Mouse (Mus musculus): Measurements from ENCODE around the gene Alad. TPM values are rescaled to one million over a fixed set of nuclear protein-coding genes. Genes with fewer than 3 reads are reported as not detected.

Gene Alad
- polyA plus RNA-seq, 1 experiment from 2014 or later: 633 TPM

Other genes with a start within 250 kb of the Alad start
- 18.6 and 21.1 TPM in 2 replicates for gene Fkbp15, start 159.4 kb downstream of the Alad start, polyA plus RNA-seq (2016; fragmentation: Nextera tagmentation; extraction: Ambion mirVana)
- 45.8 and 45.9 TPM in 2 replicates for gene Slc31a1, start 159.2 kb downstream of the Alad start, polyA plus RNA-seq (2016; fragmentation: Nextera tagmentation; extraction: Ambion mirVana)
- gene Cdc26, start 111.3 kb downstream of the Alad start, polyA plus RNA-seq (2016; fragmentation: Nextera tagmentation; extraction: Ambion mirVana): 94.4 and 95.5 TPM in 2 replicates
- 18.5 and 18.8 TPM in 2 replicates for gene Prpf4, start 111.1 kb downstream of the Alad start, polyA plus RNA-seq (2016; fragmentation: Nextera tagmentation; extraction: Ambion mirVana)
- not detected in 2 replicates for gene Rnf183, start 84.7 kb downstream of the Alad start, polyA plus RNA-seq (2016; fragmentation: Nextera tagmentation; extraction: Ambion mirVana)
- gene Wdr31, start 49.0 kb downstream of the Alad start, polyA plus RNA-seq (2016; fragmentation: Nextera tagmentation; extraction: Ambion mirVana): 2.4 and 2.6 TPM in 2 replicates
- gene Bspry, start 39.9 kb downstream of the Alad start, polyA plus RNA-seq (2016; fragmentation: Nextera tagmentation; extraction: Ambion mirVana): 0.24 and 0.27 TPM in 2 replicates
- gene Hdhd3, start 16.5 kb downstream of the Alad start, polyA plus RNA-seq (2016; fragmentation: Nextera tagmentation; extraction: Ambion mirVana): 4.3 and 4.6 TPM in 2 replicates
- gene Pole3, start 5.2 kb upstream of the Alad start, polyA plus RNA-seq (2016; fragmentation: Nextera tagmentation; extraction: Ambion mirVana): 80.6 and 84.1 TPM in 2 replicates
- 0.12 and 0.21 TPM in 2 replicates for gene 4933430I17Rik, start 5.5 kb upstream of the Alad start, polyA plus RNA-seq (2016; fragmentation: Nextera tagmentation; extraction: Ambion mirVana)
- 8.1 and 9.0 TPM in 2 replicates for gene Rgs3, start 39.9 kb upstream of the Alad start, polyA plus RNA-seq (2016; fragmentation: Nextera tagmentation; extraction: Ambion mirVana)